Mouse (Mus musculus) thymus, adult 2 months (tissue): Measurements from ENCODE around the gene Ms4a12.

Source experiments
- CTCF ChIP-seq: fragments of 200-500 bp; IDR thresholded peaks from 2 replicates; pipeline ENCODE4 v1.5.1; 2012; ENCODE audit warnings: mild to moderate bottlenecking, control low read depth, low read length, moderate library complexity, borderline replicate concordance; ENCODE audit not compliant: control insufficient read depth, poor library complexity, insufficient read depth; ENCODE audit errors: extremely low read depth
- POLR2A ChIP-seq: fragments of 200-500 bp; IDR thresholded peaks from 2 replicates; pipeline ENCODE4 v1.6.1; 2012; ENCODE audit warnings: mild to moderate bottlenecking, low read length, control low read depth, moderate library complexity; ENCODE audit not compliant: control insufficient read depth, poor library complexity, insufficient read depth; ENCODE audit errors: extremely low read depth

GRCm38 (mm10) chr19:11264602-11265185 is 32.4 kb upstream of the Ms4a12 start:
- no peak for TF ChIP-seq POLR2A
- no peak for TF ChIP-seq CTCF
